Mouse (Mus musculus): Measurements from ENCODE around the gene C030005K15Rik.

GRCm38 (mm10) chr10:97768171-97768749 is 41.7 kb upstream of the C030005K15Rik start:
- TF ChIP-seq POLR2A (IDR thresholded peaks at IDR 0.05; ENCODE audit: insufficient read depth, low read length) (no peak), CTCF (IDR thresholded peaks at IDR 0.05; ENCODE audit: low read depth, low read length) (no peak), EP300 (IDR thresholded peaks at IDR 0.05; ENCODE audit: insufficient read depth, low read depth, low read length) (no peak)

Measured in ES-Bruce4 (cell line).